Mouse (Mus musculus): ENCODE measurements around the gene B3gnt2.

The B3gnt2 gene

GRCm38 (mm10) chr11:22847732-22848648 lies 12.8 kb downstream of the B3gnt2 start:
- DNase-seq (ENCODE audit: low read depth, low spot score) = no peak

- no peak for DNase-seq (ENCODE audit: low read depth, low spot score)
Measured at GRCm38 (mm10) chr11:22846960-22847731, 13.6 kb downstream of the B3gnt2 start.

DNA sequence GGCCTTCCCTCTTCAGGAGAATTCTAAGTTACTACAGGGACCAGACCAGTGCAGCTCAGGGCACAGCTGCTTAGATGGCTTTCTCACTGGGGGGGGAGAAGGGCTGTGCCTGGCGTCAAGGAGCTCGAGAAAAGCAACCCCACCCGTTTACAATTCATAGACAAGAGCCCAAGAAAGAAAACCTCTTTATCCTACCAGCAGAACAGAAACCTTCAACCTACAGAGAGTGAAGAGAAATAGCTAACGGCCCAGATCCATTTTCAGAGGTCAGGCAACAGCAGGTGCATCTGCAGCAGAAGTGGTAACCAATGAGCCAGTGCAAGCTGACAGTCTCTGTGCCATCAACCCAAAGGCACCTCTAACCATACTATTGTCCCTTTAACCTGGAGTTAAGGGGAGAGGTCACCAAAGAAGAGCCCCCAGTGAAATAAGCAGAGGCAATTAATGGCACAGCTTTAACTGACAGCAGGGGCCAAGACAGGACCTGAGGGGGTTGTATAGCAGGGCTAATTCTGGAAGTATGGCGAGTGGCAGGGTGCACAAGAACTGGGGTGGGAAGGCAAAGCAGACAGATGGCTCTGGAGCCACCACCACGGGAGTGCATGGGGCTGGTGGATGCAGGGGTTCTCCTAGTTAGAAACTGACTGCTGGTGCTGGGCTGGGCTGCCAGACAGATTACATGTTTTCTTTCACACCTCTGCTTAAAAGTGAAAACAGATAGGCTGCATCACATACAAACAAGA lies 14.5 kb downstream of the B3gnt2 start:
- DNase-seq (ENCODE audit: low read depth, low spot score) = no peak

GRCm38 (mm10) chr11:22844754-22845718 lies 15.7 kb downstream of the B3gnt2 start:
- no peak for DNase-seq (ENCODE audit: low read depth, low spot score)

DNA sequence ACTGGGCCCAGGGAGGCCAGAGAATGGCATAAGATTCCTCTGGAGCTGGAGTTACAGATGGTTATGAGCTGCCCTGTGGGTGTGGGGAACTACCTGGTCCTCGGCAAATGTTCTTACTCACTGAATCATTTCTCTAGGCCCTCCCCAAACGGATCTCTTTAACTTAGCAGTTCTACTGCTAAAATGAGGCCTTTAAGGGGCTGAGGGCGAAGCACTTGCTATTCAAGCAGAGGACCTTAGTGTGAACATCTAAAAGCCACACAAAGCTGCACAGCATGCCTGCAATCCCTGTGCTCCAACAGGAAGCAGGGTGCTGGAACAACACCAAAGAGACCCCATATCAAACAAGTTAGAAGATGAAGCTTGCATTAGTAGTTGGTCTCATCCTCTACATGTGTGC lies 21.3 kb downstream of the B3gnt2 start:
- no peak for DNase-seq (ENCODE audit: low read depth, low spot score)

DNA sequence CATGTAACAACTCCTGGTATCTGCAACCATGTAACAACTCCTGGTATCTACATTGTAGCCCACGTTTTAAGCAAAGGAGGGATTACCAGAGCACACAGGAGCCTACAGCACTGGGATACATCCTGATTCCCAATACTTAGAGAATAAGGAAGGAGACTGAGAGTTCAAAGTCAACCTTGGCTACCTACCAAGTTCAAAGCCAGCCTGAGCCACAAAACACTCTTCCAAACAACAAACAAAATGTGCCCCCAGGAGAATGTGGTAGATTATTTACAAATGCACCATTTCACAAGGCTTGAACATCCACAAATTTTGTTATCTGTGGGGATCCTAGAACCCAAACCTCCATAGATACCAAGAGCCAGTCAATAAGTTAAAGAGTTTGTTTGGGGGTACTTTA lies 22.4 kb downstream of the B3gnt2 start:
- no peak for DNase-seq (ENCODE audit: low read depth, low spot score)

DNA sequence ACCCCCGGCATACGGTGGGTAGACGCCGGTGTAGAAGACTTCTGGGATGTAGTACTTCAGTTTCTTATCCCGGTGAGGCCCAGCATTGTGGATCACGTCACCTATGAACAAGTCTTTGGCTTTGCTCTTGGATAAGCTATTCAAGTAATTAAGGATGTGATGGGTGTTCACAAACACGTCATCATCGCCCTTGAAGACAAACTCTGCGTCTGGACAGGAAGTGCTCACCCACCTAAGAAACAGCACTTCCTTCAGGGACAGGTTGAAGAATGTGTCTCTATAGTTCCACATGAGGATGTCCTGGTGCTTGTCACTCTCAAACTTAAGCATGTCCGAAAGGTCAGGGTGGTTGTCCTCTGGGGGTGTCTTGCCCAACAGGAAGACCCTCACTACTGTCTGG lies 24.5 kb downstream of the B3gnt2 start:
- DNase-seq (ENCODE audit: low read depth, low spot score) = no peak

GRCm38 (mm10) chr11:22832600-22832999 lies 28.2 kb downstream of the B3gnt2 start:
- DNase-seq (ENCODE audit: low read depth, low spot score) = no peak

DNA sequence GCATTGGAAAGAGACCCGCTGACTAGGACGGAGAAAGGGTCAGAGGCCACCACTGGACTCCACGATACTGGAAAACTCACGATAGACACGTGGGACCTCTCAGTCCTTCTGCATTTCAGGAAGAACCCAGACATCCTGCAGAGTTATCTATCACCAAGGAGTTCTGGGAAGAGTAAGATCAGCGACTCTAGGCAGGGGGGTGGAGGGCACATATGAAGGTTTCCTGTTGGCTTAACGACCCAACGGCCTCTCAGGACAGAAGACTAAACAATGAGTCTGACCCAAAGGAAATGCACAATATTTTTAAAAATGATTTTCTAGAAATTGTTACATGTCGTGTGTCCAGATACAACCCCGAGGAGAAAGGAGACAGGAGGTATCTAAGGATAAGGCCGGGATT lies 28.8 kb downstream of the B3gnt2 start:
- no peak for DNase-seq (ENCODE audit: low read depth, low spot score)

- DNase-seq (ENCODE audit: low read depth, low spot score) = no peak
Measured at GRCm38 (mm10) chr11:22830684-22831083, 30.1 kb downstream of the B3gnt2 start.

DNA sequence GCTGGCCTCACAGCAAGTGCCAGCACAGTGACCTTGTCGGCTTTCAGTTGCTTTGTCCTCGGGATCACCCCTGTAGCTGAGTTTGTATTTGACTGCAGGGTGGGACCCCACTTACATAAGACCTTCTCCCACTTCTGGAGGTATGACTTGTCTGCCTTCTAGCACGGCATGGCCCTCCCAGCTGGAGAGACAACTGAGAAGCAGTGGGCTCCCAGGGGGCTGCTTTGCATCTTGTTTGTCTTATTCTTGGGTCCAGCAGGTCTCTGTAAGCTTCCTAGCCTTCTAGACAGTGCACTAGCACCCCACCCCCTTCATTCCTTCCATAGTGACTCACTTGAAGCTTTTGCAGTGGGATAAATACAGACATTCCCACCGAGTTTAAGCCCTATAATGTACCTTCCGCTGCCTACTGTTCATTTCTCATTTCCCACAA lies 30.6 kb downstream of the B3gnt2 start:
- DNase-seq (ENCODE audit: low read depth, low spot score) = no peak

GRCm38 (mm10) chr11:22828988-22829632 lies 31.7 kb downstream of the B3gnt2 start:
- no peak for DNase-seq (ENCODE audit: low read depth, low spot score)

GRCm38 (mm10) chr11:22827514-22828080 lies 33.2 kb downstream of the B3gnt2 start:
- DNase-seq (ENCODE audit: low read depth, low spot score) = no peak

GRCm38 (mm10) chr11:22826665-22827064 lies 34.1 kb downstream of the B3gnt2 start:
- no peak for DNase-seq (ENCODE audit: low read depth, low spot score)

GRCm38 (mm10) chr11:22826051-22826450 lies 34.7 kb downstream of the B3gnt2 start:
- DNase-seq (ENCODE audit: low read depth, low spot score) = no peak

DNA sequence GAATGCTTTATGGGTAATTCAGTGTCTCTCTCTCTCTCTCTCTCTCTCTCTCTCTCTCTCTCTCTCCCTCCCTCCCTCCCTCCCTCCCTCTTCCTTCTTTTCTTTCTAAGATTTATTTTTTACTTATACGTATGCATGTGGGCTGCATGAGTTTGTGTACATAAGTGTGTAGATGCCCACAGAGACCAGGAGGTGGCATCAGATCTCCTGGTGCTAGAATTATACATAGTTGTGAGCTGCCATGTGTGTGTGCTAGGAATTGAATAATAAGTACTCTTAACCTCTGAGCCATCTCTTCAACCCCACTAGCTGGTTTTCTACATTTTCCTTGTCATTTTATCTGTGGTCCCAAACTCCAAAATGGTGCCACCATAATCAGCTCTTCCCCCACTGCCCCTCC lies 35.2 kb downstream of the B3gnt2 start:
- DNase-seq (ENCODE audit: low read depth, low spot score) = no peak

GRCm38 (mm10) chr11:22824049-22824705 lies 36.6 kb downstream of the B3gnt2 start:
- DNase-seq (ENCODE audit: low read depth, low spot score) = no peak

GRCm38 (mm10) chr11:22821243-22821642 lies 39.5 kb downstream of the B3gnt2 start:
- DNase-seq (ENCODE audit: low read depth, low spot score) = no peak

DNA sequence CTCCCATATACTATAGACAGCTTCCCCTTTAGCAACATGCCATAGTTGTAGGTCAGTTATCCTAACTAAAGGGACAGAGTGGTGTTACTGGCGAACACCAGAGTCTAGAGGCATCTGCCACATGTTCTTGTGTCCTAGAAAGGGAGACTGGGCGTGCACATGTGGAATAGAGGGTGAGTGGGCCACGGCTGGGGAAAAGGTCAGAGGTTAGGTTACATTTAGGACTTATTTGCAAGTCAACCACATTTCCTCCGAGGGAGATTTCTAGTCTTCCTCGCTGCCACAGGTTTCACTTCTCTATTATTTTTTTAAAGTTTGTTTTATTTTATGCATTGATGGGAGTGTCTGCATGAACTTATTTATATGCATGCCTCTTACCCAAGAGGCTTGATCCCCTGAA lies 42.4 kb downstream of the B3gnt2 start:
- no peak for DNase-seq (ENCODE audit: low read depth, low spot score)
